Mouse (Mus musculus) cerebellum, postnatal 10 days (tissue): Measurements from ENCODE around the gene Kptn.
A peak's percentile ranks its signal among the peaks of the same experiment; 100 is the strongest.

ENCODE experiments used
- DNase-seq, 2 experiments: peaks; one replicate each; pipeline ENCODE4 v3.0.0; 2021; ENCODE audit warnings: mixed read lengths in 2 of 2

Kptn gene

DNA sequence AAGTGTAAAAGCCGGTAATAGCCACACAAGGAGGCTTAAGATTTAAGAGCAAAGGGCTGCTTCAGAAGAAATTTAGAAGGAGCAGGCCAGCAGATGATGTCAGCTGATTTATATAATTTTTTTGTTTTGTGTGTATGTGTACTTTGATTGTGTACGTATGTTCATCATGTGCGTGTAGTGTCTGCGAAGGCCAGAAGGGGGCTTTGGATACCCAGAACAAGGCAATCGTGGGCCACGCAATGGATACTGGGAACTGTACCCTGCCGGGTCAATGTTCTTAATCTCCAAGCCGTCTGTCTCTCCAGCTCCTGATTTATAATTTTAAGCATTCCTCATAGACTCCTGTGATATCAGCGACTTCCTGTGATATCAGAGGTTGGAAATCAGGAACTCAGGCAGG is 41.6 kb downstream of the Kptn start:
- DNase-seq: peak in 1 of 2 experiments; percentile 42

DNA sequence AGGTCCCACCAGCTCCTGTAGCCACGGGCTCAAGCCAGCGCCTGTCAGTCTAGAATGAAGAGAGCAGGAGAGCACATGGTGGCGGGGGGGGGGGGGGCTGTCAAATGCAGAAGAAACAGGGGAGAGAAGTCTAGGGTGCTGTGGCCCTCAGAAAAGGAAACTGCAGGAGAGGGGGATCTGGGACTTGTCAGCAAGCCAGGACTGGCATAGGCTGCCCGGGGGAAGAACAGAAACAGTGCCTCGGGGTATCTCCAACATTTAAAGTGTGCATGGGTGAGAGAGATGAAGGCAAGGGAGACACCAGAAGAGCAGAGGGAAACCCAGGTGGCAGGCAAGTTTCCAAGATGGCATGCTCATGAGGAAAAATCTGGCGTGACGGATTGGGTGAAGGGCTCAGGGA is 42.3 kb downstream of the Kptn start:
- peak; percentile 70 to 75 for DNase-seq

DNA sequence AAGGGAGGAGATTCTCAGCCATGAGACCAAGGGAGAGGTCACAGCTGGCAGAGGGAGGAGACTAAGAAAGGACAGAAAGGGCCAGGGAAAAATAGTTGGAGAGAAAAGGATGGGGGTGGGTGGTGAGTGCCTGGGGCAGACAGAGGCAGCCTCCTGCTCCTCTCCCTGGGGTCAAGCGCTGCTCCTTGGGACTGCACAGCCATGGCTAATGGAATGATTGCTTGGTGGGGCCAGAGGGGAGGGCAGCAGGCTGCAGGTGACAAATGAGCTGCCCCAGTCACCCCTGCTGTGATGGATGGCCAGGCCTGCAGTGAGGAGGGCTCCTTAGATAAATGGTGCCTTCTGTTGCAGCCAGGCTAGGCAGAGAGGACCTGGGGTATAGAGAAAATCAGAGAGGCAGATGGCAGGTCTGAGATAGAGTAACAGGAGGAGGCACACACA is 52.5 kb downstream of the Kptn start:
- DNase-seq: peak; percentile 76 to 79

DNA sequence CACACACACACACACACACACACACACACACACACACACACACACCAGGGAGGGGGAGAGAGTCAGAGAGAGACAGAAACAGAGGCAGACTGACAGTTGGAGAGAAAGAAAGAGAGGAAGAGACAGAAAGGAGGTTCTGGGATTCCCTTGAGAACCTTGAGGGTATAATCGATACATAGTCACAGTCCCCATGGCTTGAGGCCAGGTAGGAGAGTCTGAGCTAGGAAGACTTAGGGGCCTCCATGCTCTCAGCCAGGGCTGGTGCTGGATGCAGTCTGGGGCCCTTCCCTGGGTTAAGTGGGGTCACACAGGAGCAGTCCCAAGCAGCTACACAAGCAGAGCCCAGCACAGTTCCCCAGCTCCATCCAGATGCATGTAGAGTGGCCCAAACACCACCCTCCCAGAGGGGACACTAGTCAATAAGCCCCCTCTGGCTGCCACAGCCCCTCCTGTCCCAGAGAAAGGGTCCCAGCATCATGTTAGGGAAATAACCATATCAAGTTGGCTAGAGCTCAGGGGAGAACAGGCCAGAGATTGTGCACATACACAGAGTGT is 53.0 kb downstream of the Kptn start:
- peak; percentile 46 to 52 for DNase-seq

DNA sequence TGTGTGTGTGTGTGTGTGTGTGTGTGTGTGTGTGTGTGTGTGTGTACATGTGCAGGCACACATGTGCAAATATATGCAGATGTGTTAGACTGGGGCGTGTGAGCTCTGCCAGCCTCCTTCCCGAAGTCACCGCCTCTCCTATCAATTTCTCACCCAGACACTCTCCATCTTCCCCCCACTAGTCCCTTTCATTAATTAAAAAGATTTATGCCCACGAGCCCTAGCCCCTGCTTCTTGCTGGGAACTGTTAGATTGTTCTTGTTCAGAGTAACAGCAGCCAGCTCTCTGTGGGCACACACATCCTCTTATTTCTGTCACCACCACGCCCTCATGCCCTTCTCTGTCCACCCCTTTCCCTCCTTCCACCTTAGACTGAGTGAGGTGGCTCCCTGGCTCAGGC is 53.5 kb downstream of the Kptn start:
- peak in 1 of 2 experiments; percentile 22 for DNase-seq

DNA sequence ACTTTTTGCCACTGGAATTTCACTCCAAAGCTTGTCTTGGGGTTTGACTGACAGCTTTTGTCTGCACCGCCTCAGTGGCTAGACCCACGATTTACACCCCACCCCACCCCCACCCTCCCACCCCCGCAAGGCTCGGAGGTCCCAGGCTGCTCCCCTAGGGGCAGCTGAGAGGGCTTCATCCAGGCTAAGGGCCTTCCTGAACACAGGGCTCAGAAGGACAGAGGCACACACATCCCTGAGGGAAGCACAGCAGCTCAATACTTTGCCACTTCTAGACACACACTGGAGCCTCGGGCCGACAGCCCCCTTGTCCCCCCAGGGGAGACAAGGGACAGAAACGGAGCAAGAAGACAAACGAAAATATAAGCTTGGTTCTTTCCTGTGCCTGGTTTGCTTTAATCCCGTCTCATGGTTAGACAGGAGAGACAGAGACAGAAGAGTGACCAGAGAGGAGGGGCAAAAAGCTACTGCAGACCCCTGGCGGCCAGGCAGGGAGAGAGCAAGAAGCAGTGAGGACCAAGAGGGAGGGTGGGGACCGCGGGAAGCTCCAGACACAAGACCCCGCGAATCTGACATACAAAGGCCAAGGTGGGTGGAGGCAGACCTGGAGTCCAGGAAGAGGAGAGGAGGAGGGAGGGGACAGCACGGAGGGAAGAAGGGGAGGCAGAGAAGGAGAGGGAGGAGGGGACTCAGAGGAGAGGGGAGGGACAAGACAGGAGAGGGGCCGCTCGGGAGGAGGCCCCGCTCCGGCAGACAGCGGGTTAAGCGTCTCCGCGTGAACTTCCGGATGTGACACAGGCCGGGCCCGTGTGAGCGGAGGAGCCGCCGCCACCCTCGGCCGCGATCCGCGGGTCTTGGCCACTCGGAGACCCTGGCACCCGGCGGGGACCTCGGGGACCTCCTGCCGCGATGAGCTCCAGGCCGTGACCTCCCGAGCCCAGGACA is 55.2 kb downstream of the Kptn start, which contains the start of gene Meis3:
Gene Meis3, plus strand, starts transcription at position 494 of the 945 bp plus-strand sequence.
- peak; percentile 82 to 84 for DNase-seq

DNA sequence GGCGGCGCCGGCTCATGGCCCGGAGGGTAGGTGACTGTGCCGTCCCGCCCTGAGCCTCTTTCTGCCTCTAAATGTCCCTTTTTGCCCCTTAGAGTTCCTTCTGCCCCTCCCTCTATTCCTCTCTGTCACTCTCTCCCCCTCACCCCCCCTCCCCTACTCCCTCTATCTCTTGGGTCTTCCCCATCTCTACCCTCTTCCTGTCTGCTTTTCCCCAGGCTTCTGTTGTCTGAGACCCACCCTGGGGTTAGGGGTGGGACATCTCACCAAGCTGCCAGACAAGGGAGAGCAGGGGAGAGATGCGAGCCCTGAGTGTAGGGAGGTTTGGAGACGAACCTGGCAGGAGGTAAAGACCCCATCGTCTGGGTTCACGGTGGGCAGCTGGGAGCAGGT is 55.8 kb downstream of the Kptn start:
- no peak for DNase-seq
